11 mouse cellular contexts compared by ENCODE assay signal in genomic region chr1:171610781-171611180, GRCm38 (mm10). TPM values are rescaled to one million over a fixed set of nuclear protein-coding genes. Genes with fewer than 3 reads are reported as not detected.
DNase-seq lines count a peak whose midpoint lies in the region; ATAC-seq and TF ChIP-seq lines count a peak whose summit lies in the region.
"Had no signal": no experiment of that assay in that cellular context is flagged by ENCODE, and none has a peak within 500 bp of the region (broad histone marks: within the 10 kb centered on the region; RNA-seq: fewer than 3 reads in every experiment).

No protein-coding gene starts in this region.

- peak; percentile 25 for DNase-seq in adrenal gland, postnatal 14 days
- DNase-seq in adrenal gland, adult 2 months, result no peak
- peak; percentile 32 for DNase-seq in lung, embryonic 14.5 days
- no peak for DNase-seq in lung, adult 2 months
- peak; percentile 33 for DNase-seq in c-Kit-positive CD71-positive TER-119-positive erythroid progenitor cells, embryonic 14.5 days (ENCODE audit: low spot score)
- peak; percentile 60 for DNase-seq in thymus, postnatal 0 days (ENCODE audit: low spot score)
- no peak for DNase-seq in urinary bladder, postnatal 25 days (ENCODE audit: low spot score)
- DNase-seq in heart, adult 8-10 months (ENCODE audit: low spot score), result no peak
- DNase-seq: lung, postnatal 14 days had no signal

- H3K9ac ChIP-seq in lung, embryonic 14.5 days, result no peak overlapping the region
- H3K9ac ChIP-seq: heart, embryonic 13.5 days had no signal

- no peaks in the 10 kb centered on the region for H3K9me3 ChIP-seq in lung, embryonic 14.5 days (ENCODE audit: low read depth, low read length)
- H3K9me3 ChIP-seq: heart, embryonic 13.5 days had no signal

- no peaks in the 10 kb centered on the region for H3K36me3 ChIP-seq in lung, embryonic 14.5 days (ENCODE audit: insufficient read depth)
- H3K36me3 ChIP-seq: heart, embryonic 13.5 days had no signal

- H3K4me2 ChIP-seq in lung, embryonic 14.5 days, result no peak overlapping the region
- H3K4me2 ChIP-seq: heart, embryonic 13.5 days had no signal

- peak; percentile 35 for TF ChIP-seq CTCF in lung, embryonic 14.5 days (IDR thresholded peaks at IDR 0.05; ENCODE audit: low read depth)
- TF ChIP-seq CTCF in lung, adult 2 months (IDR thresholded peaks at IDR 0.05; ENCODE audit: insufficient read depth, low read length), result no peak

- no peak for TF ChIP-seq POLR2A in lung, adult 2 months (IDR thresholded peaks at IDR 0.05; ENCODE audit: borderline replicate concordance, extremely low read depth, low read depth, low read length)

- H3K4me1 ChIP-seq in lung, embryonic 14.5 days (ENCODE audit: insufficient read depth), result no peaks in the 10 kb centered on the region
- no peaks in the 10 kb centered on the region for H3K4me1 ChIP-seq in lung, adult 2 months (ENCODE audit: control insufficient read depth, insufficient read depth, low read length)
- H3K4me1 ChIP-seq: heart, embryonic 13.5 days had no signal

- 25% methylated on average over 1 of the region's 1 CpGs for WGBS in lung, embryonic 14.5 days
- 22% methylated on average over 1 of the region's 1 CpGs for WGBS in lung, adult 2 months

- no peak overlapping the region for H3K4me3 ChIP-seq in lung, embryonic 14.5 days (ENCODE audit: low read depth, low read length)
- H3K4me3 ChIP-seq in lung, adult 2 months (replicated peaks; ENCODE audit: extremely low read depth, low read depth, low read length), result no peak overlapping the region
- H3K4me3 ChIP-seq: heart, embryonic 13.5 days had no signal

- no peaks in the 10 kb centered on the region for H3K27me3 ChIP-seq in lung, embryonic 14.5 days (ENCODE audit: insufficient read depth, low read length)
- H3K27me3 ChIP-seq: heart, embryonic 13.5 days had no signal

- no peak for ATAC-seq in lung, embryonic 14.5 days (ENCODE audit: insufficient read depth)

- H3K27ac ChIP-seq in lung, embryonic 14.5 days (ENCODE audit: low read depth), result no peak overlapping the region
- H3K27ac ChIP-seq: heart, embryonic 13.5 days had no signal

RNA-seq across cellular contexts. Expression of gene Ly9, which starts 3.6 kb away (rescaled TPM):
- total RNA-seq in adrenal gland, postnatal 14 days (2021), result 0.85 and 6.1 TPM in 2 replicates
- total RNA-seq in adrenal gland, adult 2 months (2021), result 1 to 10 TPM in 1 of 2 experiments, under 1 TPM in 1; 0.97 to 1.0 TPM
- polyA plus RNA-seq in adrenal gland, adult 2 months (2012; rRNA removed), result 0.20 and 0.29 TPM in 2 replicates
- 0.14 TPM in 1 of 2 replicates, not detected in the other for polyA plus RNA-seq in lung, embryonic 14.5 days (2014; fragmentation: Nextera tagmentation; extraction: Ambion mirVana)
- 2.2 and 2.6 TPM in 2 replicates for polyA plus RNA-seq in lung, adult 2 months (2012; rRNA removed)
- polyA plus RNA-seq in thymus, postnatal 0 days (2015; fragmentation: Nextera tagmentation; extraction: Ambion mirVana), result 22.4 and 22.7 TPM in 2 replicates
- under 1 TPM; 0.16 to 0.49 (median 0.31) TPM for total RNA-seq in heart, adult 8-10 months (2022)
- polyA plus RNA-seq: C2C12 had no signal

RNA-seq across cellular contexts. Expression of gene Slamf7, which starts 42.1 kb away (rescaled TPM):
- 0.74 and 2.7 TPM in 2 replicates for total RNA-seq in adrenal gland, postnatal 14 days (2021)
- total RNA-seq in adrenal gland, adult 2 months (2021), result 1 to 10 TPM in 1 of 2 experiments, under 1 TPM in 1; 0.86 to 1.3 TPM
- 0.07 and 0.13 TPM in 2 replicates for polyA plus RNA-seq in adrenal gland, adult 2 months (2012; rRNA removed)
- 0.20 TPM in 1 of 2 replicates, not detected in the other for polyA plus RNA-seq in lung, embryonic 14.5 days (2014; fragmentation: Nextera tagmentation; extraction: Ambion mirVana)
- polyA plus RNA-seq in lung, adult 2 months (2012; rRNA removed), result 2.1 and 2.2 TPM in 2 replicates
- polyA plus RNA-seq in thymus, postnatal 0 days (2015; fragmentation: Nextera tagmentation; extraction: Ambion mirVana), result 4.1 and 4.7 TPM in 2 replicates
- under 1 TPM; 0.16 to 0.32 (median 0.28) TPM for total RNA-seq in heart, adult 8-10 months (2022)
- polyA plus RNA-seq: C2C12; heart, embryonic 13.5 days had no signal

RNA-seq across cellular contexts. Expression of gene Cd244a, which starts 51.8 kb away (rescaled TPM):
- 0.48 and 1.3 TPM in 2 replicates for total RNA-seq in adrenal gland, postnatal 14 days (2021)
- total RNA-seq in adrenal gland, adult 2 months (2021), result 1 to 10 TPM in 1 of 2 experiments, under 1 TPM in 1; 0.84 to 1.2 TPM
- 0.12 and 0.15 TPM in 2 replicates for polyA plus RNA-seq in adrenal gland, adult 2 months (2012; rRNA removed)
- polyA plus RNA-seq in lung, embryonic 14.5 days (2014; fragmentation: Nextera tagmentation; extraction: Ambion mirVana), result 0.31 TPM in 1 of 2 replicates, not detected in the other
- 1.8 and 3.1 TPM in 2 replicates for polyA plus RNA-seq in lung, adult 2 months (2012; rRNA removed)
- polyA plus RNA-seq in thymus, postnatal 0 days (2015; fragmentation: Nextera tagmentation; extraction: Ambion mirVana), result 3.2 and 4.2 TPM in 2 replicates
- total RNA-seq in heart, adult 8-10 months (2022), result 1 to 10 TPM in 1 of 4 experiments, under 1 TPM in 3; 0.09 to 1.3 (median 0.17) TPM
- polyA plus RNA-seq: C2C12 had no signal

Comparison
In these comparisons a context has a peak if more than half of its experiments do, and no peak if none do; other contexts are left out.
1. DNase-seq: peak in adrenal gland, postnatal 14 days (single experiment), lung, embryonic 14.5 days (single experiment), c-Kit-positive CD71-positive TER-119-positive erythroid progenitor cells, embryonic 14.5 days (single experiment) and thymus, postnatal 0 days (single experiment); none in adrenal gland, adult 2 months (single experiment), lung, adult 2 months (single experiment), urinary bladder, postnatal 25 days (single experiment) and heart, adult 8-10 months (single experiment).